9 mouse cellular contexts compared by ENCODE assay signal in genomic region chr5:128704134-128704904, GRCm38 (mm10). TPM values are rescaled to one million over a fixed set of nuclear protein-coding genes. Genes with fewer than 3 reads are reported as not detected.
A peak's percentile ranks its signal among the peaks of the same experiment; 100 is the strongest.
DNase-seq lines count a peak whose midpoint lies in the region; ATAC-seq and TF ChIP-seq lines count a peak whose summit lies in the region.
"Had no signal": no experiment of that assay in that cellular context is flagged by ENCODE, and none has a peak within 500 bp of the region (broad histone marks: within the 10 kb centered on the region; RNA-seq: fewer than 3 reads in every experiment).

No protein-coding gene starts in this region.

- no peak overlapping the region for H3K27ac ChIP-seq in embryonic facial prominence, embryonic 11.5 days (replicated peaks; ENCODE audit: low read depth, low read length)
- H3K27ac ChIP-seq in hindbrain, postnatal 0 days: no peak overlapping the region
- no peak overlapping the region for H3K27ac ChIP-seq in olfactory bulb, adult 2 months (ENCODE audit: insufficient read depth, low read depth, low read length)

- no peak overlapping the region for H3K9ac ChIP-seq in embryonic facial prominence, embryonic 11.5 days (replicated peaks; ENCODE audit: low read length)
- no peak overlapping the region for H3K9ac ChIP-seq in hindbrain, postnatal 0 days (replicated peaks; ENCODE audit: low read length)

- ATAC-seq in embryonic facial prominence, embryonic 11.5 days (replicated peaks; ENCODE audit: insufficient number of reproducible peaks, low FRiP score, low TSS enrichment, low read depth): 0 out of 2 replicates have a peak, but pooled peaks have one; percentile 42
- ATAC-seq in hindbrain, postnatal 0 days: peak; percentile 55; the same call in 1 of the 2 replicates

- no peaks in the 10 kb centered on the region for H3K36me3 ChIP-seq in embryonic facial prominence, embryonic 11.5 days (replicated peaks; ENCODE audit: control insufficient read depth, insufficient read depth, low read depth, low read length)
- no peaks in the 10 kb centered on the region for H3K36me3 ChIP-seq in hindbrain, postnatal 0 days (ENCODE audit: insufficient read depth, low read length)

- H3K4me2 ChIP-seq in embryonic facial prominence, embryonic 11.5 days (ENCODE audit: low read depth, low read length): peak overlapping the region; percentile 25; the same call in 1 of the 2 replicates
- peak overlapping the region; percentile 27; the same call in 1 of the 2 replicates for H3K4me2 ChIP-seq in hindbrain, postnatal 0 days (ENCODE audit: low read depth, low read length)

- intact Hi-C loops in left cerebral cortex, postnatal 4 days (cut with DNase I): no loop called here

- TF ChIP-seq POLR2A in olfactory bulb, adult 2 months (IDR thresholded peaks at IDR 0.05; ENCODE audit: insufficient read depth, low read depth, low read length): no peak

- no peaks in the 10 kb centered on the region for H3K27me3 ChIP-seq in embryonic facial prominence, embryonic 11.5 days (ENCODE audit: control insufficient read depth, insufficient read depth, low read length)
- no peaks in the 10 kb centered on the region for H3K27me3 ChIP-seq in hindbrain, postnatal 0 days (ENCODE audit: insufficient read depth, low read length)

- WGBS in embryonic facial prominence, embryonic 11.5 days: 42% methylated on average over 15 of the region's 19 CpGs
- 37% methylated on average over 16 of the region's 19 CpGs for WGBS in hindbrain, postnatal 0 days
- 39% methylated on average over 17 of the region's 19 CpGs for WGBS in olfactory bulb, adult 2 months

- peak; percentile 52 for TF ChIP-seq CTCF in hindbrain, postnatal 0 days (IDR thresholded peaks at IDR 0.05; ENCODE audit: low read depth)
- TF ChIP-seq CTCF in olfactory bulb, adult 2 months (IDR thresholded peaks at IDR 0.05; ENCODE audit: insufficient read depth, low read depth, low read length): peak; percentile 24; the same call in 1 of the 2 replicates

- H3K4me3 ChIP-seq in embryonic facial prominence, embryonic 11.5 days (ENCODE audit: low read depth, low read length): no peak overlapping the region
- no peak overlapping the region for H3K4me3 ChIP-seq in hindbrain, postnatal 0 days (ENCODE audit: low read length)
- no peak overlapping the region for H3K4me3 ChIP-seq in olfactory bulb, adult 2 months (ENCODE audit: insufficient read depth, low read depth, low read length)

- H3K4me1 ChIP-seq in embryonic facial prominence, embryonic 11.5 days (ENCODE audit: control insufficient read depth, insufficient read depth, low read length): no peaks in the 10 kb centered on the region
- H3K4me1 ChIP-seq in hindbrain, postnatal 0 days (ENCODE audit: insufficient read depth, low read length): no peaks in the 10 kb centered on the region
- peaks cover 2% of the 10 kb centered on the region for H3K4me1 ChIP-seq in olfactory bulb, adult 2 months (ENCODE audit: control insufficient read depth, insufficient read depth, low read length)

- peak; percentile 44 for DNase-seq in left cerebral cortex, postnatal 4 days
- no peak for DNase-seq in left cerebral cortex, adult 9 months (ENCODE audit: low spot score in 2 of 2)
- DNase-seq in embryonic facial prominence, embryonic 11.5 days (ENCODE audit: low spot score): peak; percentile 84
- peak; percentile 62 for DNase-seq in hindbrain, postnatal 0 days (ENCODE audit: low spot score)
- no peak for DNase-seq in urinary bladder, postnatal 10 days (ENCODE audit: low spot score)
- DNase-seq in adipocyte (ENCODE audit: low spot score): no peak
- DNase-seq in adrenal gland, adult (ENCODE audit: inconsistent age in 2 of 2, low spot score in 1 of 2): no peak

- no peaks in the 10 kb centered on the region for H3K9me3 ChIP-seq in embryonic facial prominence, embryonic 11.5 days (replicated peaks; ENCODE audit: control insufficient read depth, low read length)
- no peaks in the 10 kb centered on the region for H3K9me3 ChIP-seq in hindbrain, postnatal 0 days (ENCODE audit: low read length)

RNA-seq across cellular contexts. Expression of gene Piwil1, which starts 2.0 kb away (rescaled TPM):
- under 1 TPM; 0.22 to 0.38 TPM for total RNA-seq in left cerebral cortex, postnatal 4 days (2021)
- not detected in 2 replicates for polyA plus RNA-seq in embryonic facial prominence, embryonic 11.5 days (2014; fragmentation: Nextera tagmentation; extraction: Ambion mirVana)
- 0.10 and 1.4 TPM in 2 replicates for total RNA-seq in hindbrain, postnatal 0 days (2014; rRNA removed)
- polyA plus RNA-seq in hindbrain, postnatal 0 days (2015; fragmentation: Nextera tagmentation; extraction: Ambion mirVana): 0.30 and 0.40 TPM in 2 replicates
- not detected in 2 replicates for polyA plus RNA-seq in olfactory bulb, adult 2 months (2012; ENCODE audit: insufficient read depth, insufficient read length, low replicate concordance, missing spikeins)
- polyA plus RNA-seq: heart, embryonic 16.5 days had no signal

Comparison
In these comparisons a context has a peak if more than half of its experiments do, and no peak if none do; other contexts are left out.
1. DNase-seq: peak in left cerebral cortex, postnatal 4 days (single experiment), embryonic facial prominence, embryonic 11.5 days (single experiment) and hindbrain, postnatal 0 days (single experiment); none in left cerebral cortex, adult 9 months (0 of 2), urinary bladder, postnatal 10 days (single experiment), adipocyte (single experiment) and adrenal gland, adult (0 of 2).